ENCODE assay signal across 22 mouse cellular contexts in the genomic region with DNA sequence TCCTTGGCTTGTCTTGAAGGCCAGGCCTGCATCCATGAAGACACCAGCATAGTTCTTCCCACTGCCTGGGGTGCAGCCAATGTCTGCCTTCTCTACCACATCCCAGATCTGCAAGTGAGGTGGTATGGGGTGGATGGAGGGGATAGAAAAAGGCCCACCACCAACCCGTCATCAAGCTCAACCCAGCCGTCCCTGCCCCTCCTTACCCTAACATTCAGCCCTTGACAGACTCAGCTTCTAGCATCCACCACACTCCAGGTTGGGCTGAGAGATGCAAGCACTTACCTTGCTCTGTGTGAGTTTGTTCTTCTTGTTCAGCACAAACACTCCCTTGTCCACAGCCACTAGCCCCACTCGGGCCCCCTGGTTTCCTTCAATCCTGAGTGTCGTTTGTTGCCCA. TPM values are rescaled to one million over a fixed set of nuclear protein-coding genes. Genes with fewer than 3 reads are reported as not detected.
"Had no signal": no experiment of that assay in that cellular context is flagged by ENCODE, and none has a peak within 500 bp of the region (broad histone marks: within the 10 kb centered on the region; RNA-seq: fewer than 3 reads in every experiment).

No protein-coding gene starts in this region.

- DNase-seq: kidney, adult 11 months; kidney, adult 8-10 months; layer of hippocampus, adult 9-11 months; liver, embryonic 13.5 days; lung, embryonic 14.5 days; right cerebral cortex, adult 18-20 months; right cerebral cortex, postnatal 14 days; right cerebral cortex, postnatal 4 days; thymus, adult 2 months; thymus, postnatal 14 days had no signal

- H3K4me2 ChIP-seq: intestine, embryonic 15.5 days; limb, embryonic 13.5 days; liver, embryonic 13.5 days; lung, embryonic 14.5 days; midbrain, embryonic 12.5 days; midbrain, embryonic 15.5 days; neural tube, embryonic 12.5 days; neural tube, embryonic 15.5 days had no signal

- ATAC-seq: intestine, embryonic 15.5 days; lung, postnatal 0 days; midbrain, embryonic 15.5 days had no signal

- H3K27me3 ChIP-seq: intestine, embryonic 15.5 days; midbrain, embryonic 15.5 days; neural tube, embryonic 15.5 days had no signal

- H3K9me3 ChIP-seq: intestine, embryonic 15.5 days; limb, embryonic 10.5 days; limb, embryonic 13.5 days; liver, embryonic 13.5 days; midbrain, embryonic 12.5 days; midbrain, embryonic 15.5 days; neural tube, embryonic 12.5 days; neural tube, embryonic 15.5 days had no signal

- H3K36me3 ChIP-seq: intestine, embryonic 15.5 days; limb, embryonic 10.5 days; limb, embryonic 13.5 days; midbrain, embryonic 12.5 days; midbrain, embryonic 15.5 days; neural tube, embryonic 12.5 days; neural tube, embryonic 15.5 days had no signal

- H3K9ac ChIP-seq: intestine, embryonic 15.5 days; limb, embryonic 13.5 days; liver, embryonic 13.5 days; lung, embryonic 14.5 days; midbrain, embryonic 12.5 days; midbrain, embryonic 15.5 days; neural tube, embryonic 12.5 days; neural tube, embryonic 15.5 days had no signal

- H3K4me1 ChIP-seq: intestine, embryonic 15.5 days; limb, embryonic 13.5 days; midbrain, embryonic 12.5 days; neural tube, embryonic 12.5 days; neural tube, embryonic 15.5 days had no signal

- H3K4me3 ChIP-seq: intestine, embryonic 15.5 days; layer of hippocampus, adult 2 months; limb, embryonic 10.5 days; limb, embryonic 13.5 days; liver, embryonic 13.5 days; midbrain, embryonic 12.5 days; midbrain, embryonic 15.5 days; neural tube, embryonic 12.5 days; neural tube, embryonic 15.5 days had no signal

- H3K27ac ChIP-seq: intestine, embryonic 15.5 days; layer of hippocampus, adult 2 months; limb, embryonic 10.5 days; limb, embryonic 13.5 days; liver, embryonic 13.5 days; macrophage; midbrain, embryonic 12.5 days; midbrain, embryonic 15.5 days; neural tube, embryonic 12.5 days; neural tube, embryonic 15.5 days; stomach, postnatal 0 days had no signal

RNA-seq across cellular contexts. Expression of gene Tnfsf14, which starts 27.9 kb away (rescaled TPM):
- polyA plus RNA-seq: midbrain, embryonic 15.5 days; neural tube, embryonic 15.5 days; stomach, embryonic 14.5 days; stomach, postnatal 0 days had no signal
